Mouse (Mus musculus): Measurements from ENCODE around the gene Dnah17. TPM values are rescaled to one million over a fixed set of nuclear protein-coding genes. Genes with fewer than 3 reads are reported as not detected.

The Dnah17 gene
- total RNA-seq, 1 experiment = 0.40 TPM

- Histone ChIP-seq H3K36me3 (ENCODE audit: control insufficient read depth, insufficient read depth, low read length, poor library complexity, severe bottlenecking) (no peaks in the 10 kb centered on the region), H3K4me1 (ENCODE audit: control insufficient read depth in 2 of 2, insufficient read depth in 2 of 2, low read length in 2 of 2, poor library complexity in 1 of 2) (peaks cover 2 to 11% of the 10 kb centered on the region in 2 experiments; a peak in 2 of 4 replicates), H3K9me3 (ENCODE audit: control insufficient read depth, insufficient read depth, low read depth, low read length) (no peaks in the 10 kb centered on the region), H3K27ac (ENCODE audit: insufficient read depth, low read depth, low read length, poor library complexity, severe bottlenecking) (no peak overlapping the region), H3K9ac (ENCODE audit: insufficient read depth, low read depth, low read length, poor library complexity, severe bottlenecking) (no peak overlapping the region), H3K4me3 (ENCODE audit: insufficient read depth in 1 of 2, low read depth in 1 of 2, low read length in 2 of 2, poor library complexity in 1 of 2, severe bottlenecking in 1 of 2) (no peak overlapping the region)
- in situ Hi-C loops (cut with MboI; ENCODE audit: low sequenced_read_pairs in 2 of 2, unreplicated experiment in 2 of 2) = no loop called here
- TF ChIP-seq HCFC1 (IDR thresholded peaks at IDR 0.05; ENCODE audit: borderline replicate concordance, insufficient read depth, low read length) = no peak
- TF ChIP-seq ZC3H11A (IDR thresholded peaks at IDR 0.05; ENCODE audit: borderline replicate concordance, low read depth, low read length) = no peak
- TF ChIP-seq CHD2 (IDR thresholded peaks at IDR 0.05; ENCODE audit: low read depth, low read length) = no peak
- no peak for TF ChIP-seq ZNF384 (IDR thresholded peaks at IDR 0.05; ENCODE audit: low read depth, low read length)
- TF ChIP-seq MAFK (IDR thresholded peaks at IDR 0.05; ENCODE audit: insufficient read depth, low read depth, low read length) = no peak
- no peak for DNase-seq (ENCODE audit: low read depth, low spot score)
Measured at GRCm38 (mm10) chr11:118135271-118135670, 4.8 kb upstream of the Dnah17 start.

DNA sequence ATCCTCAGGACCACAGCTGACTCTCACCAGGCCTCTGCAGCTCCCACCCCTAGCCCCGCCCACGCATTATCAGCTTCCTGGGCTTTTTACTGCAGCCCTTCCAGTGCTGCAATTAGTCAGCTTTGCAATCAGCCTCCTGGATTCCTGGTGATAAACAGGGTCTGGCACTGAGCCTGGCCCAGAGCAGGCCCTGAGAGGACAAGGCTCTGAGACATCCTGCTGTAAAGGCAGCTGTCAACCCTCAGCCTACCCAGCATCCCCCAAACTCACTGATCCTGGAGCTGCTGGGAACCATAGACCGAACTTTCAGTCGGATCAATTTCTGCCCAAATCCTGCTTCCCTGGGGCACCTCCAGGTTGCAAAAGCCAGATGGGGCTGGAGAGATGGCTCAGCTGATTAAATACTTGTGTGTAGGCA lies 3.3 kb upstream of the Dnah17 start:
- in situ Hi-C loops (cut with MboI; ENCODE audit: low sequenced_read_pairs in 2 of 2, unreplicated experiment in 2 of 2) = no loop called here
- H3K4me3 ChIP-seq (ENCODE audit: insufficient read depth in 1 of 2, low read depth in 1 of 2, low read length in 2 of 2, poor library complexity in 1 of 2, severe bottlenecking in 1 of 2) = no peak overlapping the region
- no peaks in the 10 kb centered on the region for H3K9me3 ChIP-seq (ENCODE audit: control insufficient read depth, insufficient read depth, low read depth, low read length)
- H3K4me1 ChIP-seq (ENCODE audit: control insufficient read depth in 2 of 2, insufficient read depth in 2 of 2, low read length in 2 of 2, poor library complexity in 1 of 2) = peaks cover 3 to 17% of the 10 kb centered on the region in 2 experiments; a peak in 2 of 4 replicates
- DNase-seq (ENCODE audit: low read depth, low spot score) = no peak
- no peak overlapping the region for H3K27ac ChIP-seq (ENCODE audit: insufficient read depth, low read depth, low read length, poor library complexity, severe bottlenecking)
- H3K36me3 ChIP-seq (ENCODE audit: control insufficient read depth, insufficient read depth, low read length, poor library complexity, severe bottlenecking) = no peaks in the 10 kb centered on the region
- no peak for TF ChIP-seq ZNF384 (IDR thresholded peaks at IDR 0.05; ENCODE audit: low read depth, low read length)
- TF ChIP-seq MAFK (IDR thresholded peaks at IDR 0.05; ENCODE audit: insufficient read depth, low read depth, low read length) = no peak
- no peak for TF ChIP-seq ZC3H11A (IDR thresholded peaks at IDR 0.05; ENCODE audit: borderline replicate concordance, low read depth, low read length)
- TF ChIP-seq CHD2 (IDR thresholded peaks at IDR 0.05; ENCODE audit: low read depth, low read length) = no peak
- no peak for TF ChIP-seq HCFC1 (IDR thresholded peaks at IDR 0.05; ENCODE audit: borderline replicate concordance, insufficient read depth, low read length)
- H3K9ac ChIP-seq (ENCODE audit: insufficient read depth, low read depth, low read length, poor library complexity, severe bottlenecking) = no peak overlapping the region

DNA sequence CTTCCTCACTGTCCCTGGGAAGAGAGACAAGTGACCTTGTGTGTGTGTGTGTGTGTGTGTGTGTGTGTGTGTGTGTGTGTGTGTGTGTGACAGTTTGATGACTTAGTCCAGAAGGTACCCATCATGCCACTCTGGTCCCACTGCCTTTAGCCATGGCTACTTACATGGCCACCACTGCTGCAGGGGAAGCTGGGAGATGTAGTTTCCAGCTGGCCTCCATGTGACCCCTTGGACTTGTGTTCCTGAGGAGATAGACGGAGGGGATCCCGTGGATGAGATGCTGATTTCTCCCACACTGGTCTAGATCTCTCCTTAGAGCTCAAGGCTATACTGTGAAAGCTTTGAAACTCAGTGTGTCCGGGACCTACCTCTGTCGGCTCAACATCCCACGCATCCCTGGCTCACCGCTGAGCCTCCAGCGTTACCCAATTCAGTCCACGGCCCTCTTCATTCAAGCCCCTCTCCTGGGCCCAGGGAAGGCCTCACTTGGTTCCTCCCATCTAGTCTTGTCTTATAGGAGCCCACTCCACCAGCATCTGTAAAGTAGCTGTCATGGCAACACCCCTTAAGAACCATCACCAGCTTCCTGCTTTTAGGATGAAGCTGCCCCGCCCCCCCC lies 2.8 kb upstream of the Dnah17 start:
- H3K9me3 ChIP-seq (ENCODE audit: control insufficient read depth, insufficient read depth, low read depth, low read length) = no peaks in the 10 kb centered on the region
- TF ChIP-seq HCFC1 (IDR thresholded peaks at IDR 0.05; ENCODE audit: borderline replicate concordance, insufficient read depth, low read length) (peak; percentile 86), ZC3H11A (IDR thresholded peaks at IDR 0.05; ENCODE audit: borderline replicate concordance, low read depth, low read length) (no peak)
- H3K9ac ChIP-seq (ENCODE audit: insufficient read depth, low read depth, low read length, poor library complexity, severe bottlenecking) = no peak overlapping the region
- in situ Hi-C loops (cut with MboI; ENCODE audit: low sequenced_read_pairs in 2 of 2, unreplicated experiment in 2 of 2) = no loop called here
- no peak for DNase-seq (ENCODE audit: low read depth, low spot score)
- no peaks in the 10 kb centered on the region for H3K36me3 ChIP-seq (ENCODE audit: control insufficient read depth, insufficient read depth, low read length, poor library complexity, severe bottlenecking)
- no peak overlapping the region for H3K27ac ChIP-seq (ENCODE audit: insufficient read depth, low read depth, low read length, poor library complexity, severe bottlenecking)
- peaks cover 3 to 17% of the 10 kb centered on the region in 2 experiments; a peak in 2 of 4 replicates for H3K4me1 ChIP-seq (ENCODE audit: control insufficient read depth in 2 of 2, insufficient read depth in 2 of 2, low read length in 2 of 2, poor library complexity in 1 of 2)
- no peak overlapping the region for H3K4me3 ChIP-seq (ENCODE audit: insufficient read depth in 1 of 2, low read depth in 1 of 2, low read length in 2 of 2, poor library complexity in 1 of 2, severe bottlenecking in 1 of 2)

DNA sequence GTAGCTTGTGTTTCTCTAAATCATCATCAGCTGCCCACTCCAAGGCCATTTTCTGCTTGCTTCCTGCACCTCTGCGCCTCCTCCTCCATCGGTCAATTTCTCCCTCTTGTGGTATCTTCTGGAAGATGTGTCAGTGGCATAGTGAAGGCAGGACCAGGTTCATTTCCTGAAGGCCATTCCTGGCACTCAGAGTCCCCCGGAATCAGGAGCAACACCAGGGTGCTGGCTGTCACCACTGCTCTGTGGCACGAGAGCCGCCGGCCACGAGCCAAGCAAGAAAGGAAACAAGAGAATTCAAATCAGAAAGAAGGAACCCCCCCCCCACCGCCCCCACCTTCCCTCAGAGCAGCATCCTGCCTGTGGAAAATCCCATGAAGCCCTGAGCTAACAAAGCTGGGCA lies 1.7 kb upstream of the Dnah17 start:
- Histone ChIP-seq H3K4me1 (ENCODE audit: control insufficient read depth in 2 of 2, insufficient read depth in 2 of 2, low read length in 2 of 2, poor library complexity in 1 of 2) (peaks cover 3 to 17% of the 10 kb centered on the region in 2 experiments; a peak in 2 of 4 replicates), H3K36me3 (ENCODE audit: control insufficient read depth, insufficient read depth, low read length, poor library complexity, severe bottlenecking) (no peaks in the 10 kb centered on the region), H3K27ac (ENCODE audit: insufficient read depth, low read depth, low read length, poor library complexity, severe bottlenecking) (no peak overlapping the region), H3K9ac (ENCODE audit: insufficient read depth, low read depth, low read length, poor library complexity, severe bottlenecking) (no peak overlapping the region), H3K4me3 (ENCODE audit: insufficient read depth in 1 of 2, low read depth in 1 of 2, low read length in 2 of 2, poor library complexity in 1 of 2, severe bottlenecking in 1 of 2) (no peak overlapping the region), H3K9me3 (ENCODE audit: control insufficient read depth, insufficient read depth, low read depth, low read length) (no peaks in the 10 kb centered on the region)
- TF ChIP-seq MAFK (IDR thresholded peaks at IDR 0.05; ENCODE audit: insufficient read depth, low read depth, low read length) = no peak
- TF ChIP-seq CHD2 (IDR thresholded peaks at IDR 0.05; ENCODE audit: low read depth, low read length) = no peak
- TF ChIP-seq ZNF384 (IDR thresholded peaks at IDR 0.05; ENCODE audit: low read depth, low read length) = no peak
- no peak for TF ChIP-seq ZC3H11A (IDR thresholded peaks at IDR 0.05; ENCODE audit: borderline replicate concordance, low read depth, low read length)
- no peak for TF ChIP-seq HCFC1 (IDR thresholded peaks at IDR 0.05; ENCODE audit: borderline replicate concordance, insufficient read depth, low read length)
- no peak for DNase-seq (ENCODE audit: low read depth, low spot score)
- in situ Hi-C loops (cut with MboI; ENCODE audit: low sequenced_read_pairs in 2 of 2, unreplicated experiment in 2 of 2) = no loop called here

Data from ES-E14 (cell line).